Mouse (Mus musculus): ENCODE results near the gene Nat8f7.
"Not testable (repeated sequence)": the region's sequence is repeated elsewhere in the genome, so short reads cannot be mapped to it uniquely, and the experiment has no call there.

Gene Nat8f7

DNA sequence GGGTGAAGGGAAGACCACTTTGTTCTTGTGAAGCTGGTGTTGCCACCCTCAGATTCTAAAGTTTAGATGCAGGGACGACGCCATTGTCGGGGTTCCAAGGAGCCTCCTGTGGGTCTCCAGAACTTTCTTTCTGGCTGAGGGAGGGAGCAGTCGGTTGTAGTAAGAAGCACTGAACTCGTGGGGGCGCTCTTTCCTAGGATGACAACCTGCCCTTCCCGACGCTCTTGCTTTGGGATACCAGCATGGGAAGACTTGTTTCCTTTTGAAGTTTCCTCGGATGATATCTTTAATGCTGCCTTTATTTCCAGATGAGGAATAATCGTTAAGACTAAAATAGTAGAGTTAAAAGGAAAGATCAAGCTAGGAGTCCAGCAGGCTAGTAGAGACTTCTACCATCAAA, at the start of gene Nat8f7:
Gene Nat8f7, minus strand, starts transcription at position 101 of the 400 bp plus-strand sequence.
- not testable (repeated sequence) for DNase-seq (ENCODE audit: low read depth, low spot score)

DNA sequence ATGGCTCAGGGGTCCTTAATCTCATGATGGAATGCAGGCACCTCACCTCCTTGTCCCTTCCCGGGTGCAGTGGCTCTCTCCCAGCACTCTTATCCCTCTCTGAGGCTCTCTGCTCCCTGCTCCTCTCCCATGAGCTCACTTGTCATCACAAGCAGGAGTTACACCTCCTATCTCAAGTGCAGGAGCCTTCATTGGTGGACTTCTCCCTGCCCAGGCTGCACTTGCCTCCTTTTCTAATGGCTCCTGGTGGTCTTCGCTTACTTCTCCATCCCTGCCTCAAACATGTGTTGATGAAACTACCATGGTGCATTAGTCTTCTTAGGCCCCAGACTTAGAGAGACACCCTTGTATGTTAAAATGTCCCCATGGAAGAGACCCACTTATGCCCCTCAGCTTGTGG, 49.7 kb upstream of the Nat8f7 start:
- not testable (repeated sequence) for DNase-seq (ENCODE audit: low read depth, low spot score)

GRCm38 (mm10) chr6:85755705-85756249, 42.8 kb upstream of the Nat8f7 start:
- not testable (repeated sequence) for DNase-seq (ENCODE audit: low read depth, low spot score)

DNA sequence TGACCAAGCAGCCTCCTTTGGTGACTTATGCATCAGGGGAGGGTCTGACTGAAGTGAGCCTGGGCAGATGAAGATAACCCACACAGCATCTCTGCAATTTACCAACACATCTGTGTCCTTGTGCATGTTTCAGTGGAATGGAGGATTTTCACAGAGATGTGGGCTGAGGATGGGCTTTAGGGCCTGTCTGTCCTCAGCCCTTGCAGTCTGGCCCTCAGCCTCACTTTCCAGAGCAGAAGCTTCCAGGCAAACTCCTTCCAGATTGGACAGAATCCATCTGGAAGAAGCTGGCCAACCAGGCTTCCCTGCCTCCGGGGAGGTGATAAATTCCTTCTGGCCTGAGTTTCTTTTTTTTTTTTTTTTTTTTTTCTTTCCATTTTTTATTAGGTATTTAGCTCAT, 3.4 kb downstream of the Nat8f7 start:
- DNase-seq (ENCODE audit: low read depth, low spot score) = not testable (repeated sequence)

DNA sequence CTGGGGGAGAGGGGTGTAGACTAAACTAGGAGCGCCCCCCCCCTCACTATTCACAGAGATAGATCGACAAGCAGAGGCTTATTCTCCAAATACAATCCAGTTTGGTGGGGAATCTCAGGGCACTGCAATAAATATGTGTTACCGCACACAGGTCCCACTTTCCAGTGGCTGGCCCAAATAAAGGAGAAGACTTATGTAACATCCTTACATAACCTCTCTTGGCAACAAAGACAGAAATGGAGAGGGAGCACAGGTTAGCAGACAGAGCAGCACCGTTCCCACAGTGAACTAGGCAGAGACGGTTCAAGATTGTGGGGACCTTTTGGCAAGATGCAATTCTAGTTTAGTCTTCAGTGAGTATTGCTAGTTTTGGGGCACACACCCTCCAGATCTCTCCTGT, 3.8 kb downstream of the Nat8f7 start:
- not testable (repeated sequence) for DNase-seq (ENCODE audit: low read depth, low spot score)

DNA sequence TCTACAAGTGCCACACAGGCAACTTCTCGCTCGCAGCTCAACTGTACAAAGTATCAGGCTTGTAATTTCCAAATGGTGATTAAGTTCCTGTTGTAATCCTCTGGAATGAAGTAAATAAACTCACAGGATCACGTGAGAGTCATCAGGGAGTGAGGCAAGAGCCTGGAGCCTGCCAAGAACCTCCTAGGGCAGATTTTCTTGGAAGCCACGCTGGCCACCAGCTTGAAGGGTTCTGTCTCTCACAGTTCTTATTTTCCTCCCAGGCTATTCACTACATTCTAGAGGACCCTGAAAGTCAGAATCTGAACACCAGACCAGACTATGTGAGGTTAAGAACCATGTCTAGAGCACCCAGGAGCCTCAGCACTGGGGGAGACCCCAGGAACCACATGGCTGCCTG, 11.1 kb downstream of the Nat8f7 start:
- DNase-seq (ENCODE audit: low read depth, low spot score) = not testable (repeated sequence)

All from A20 (cell line).